Mouse (Mus musculus): ENCODE data around the gene Raver2. TPM values are rescaled to one million over a fixed set of nuclear protein-coding genes. Genes with fewer than 3 reads are reported as not detected.

The Raver2 gene
- total and polyA plus RNA-seq, 3 experiments: 0.04 TPM; not detected in 2

DNA sequence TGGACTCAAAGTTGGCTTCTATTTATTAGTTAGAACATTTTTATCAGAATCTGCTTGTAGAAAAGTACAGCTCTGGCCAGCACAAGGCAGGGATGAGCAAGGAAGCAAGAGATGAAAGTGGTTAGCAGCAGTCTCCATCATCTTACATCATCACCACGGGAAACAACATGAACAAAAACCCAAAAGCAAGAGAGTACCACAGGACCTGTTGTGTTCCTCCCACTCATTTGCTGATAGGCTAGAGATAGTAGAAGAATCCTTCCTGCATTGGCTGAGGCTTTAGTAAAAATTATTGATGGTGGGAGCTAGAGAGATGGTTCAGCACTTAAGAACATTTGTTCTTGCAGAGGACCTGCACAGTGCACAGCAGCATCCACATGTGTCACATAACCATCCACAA is 125.4 kb downstream of the Raver2 start:
- 0 out of 2 replicates have a peak, but pooled peaks cover 3% of the 10 kb centered on the region for H3K79me2 ChIP-seq (replicated peaks; ENCODE audit: control insufficient read depth, extremely low read depth, insufficient read depth, poor library complexity, severe bottlenecking)
- no peaks in the 10 kb centered on the region for H3K9me3 ChIP-seq (replicated peaks; ENCODE audit: low read length)
- H3K27ac ChIP-seq (ENCODE audit: insufficient read depth, low read depth): no peak overlapping the region
- H3K9ac ChIP-seq (ENCODE audit: insufficient read depth, low read depth): no peak overlapping the region
- DNase-seq (ENCODE audit: extremely low read depth): no peak
- TF ChIP-seq MAFK (IDR thresholded peaks at IDR 0.05; ENCODE audit: insufficient replicate concordance, low read length) (no peak), SMC3 (IDR thresholded peaks at IDR 0.05; ENCODE audit: low read depth, low read length) (no peak), ETS1 (conservative IDR thresholded peaks at IDR 0.05; ENCODE audit: low read depth, low read length) (no peak), ZKSCAN1 (IDR thresholded peaks at IDR 0.05; ENCODE audit: borderline replicate concordance, low read depth, low read length) (no peak), JUND (conservative IDR thresholded peaks at IDR 0.05; ENCODE audit: low read depth, low read length) (no peak), EP300 (IDR thresholded peaks at IDR 0.05; ENCODE audit: low read length) (no peak), POLR2A (IDR thresholded peaks at IDR 0.05; ENCODE audit: low read depth, low read length) (no peak), ZC3H11A (IDR thresholded peaks at IDR 0.05; ENCODE audit: low read depth, low read length) (no peak), POLR2AphosphoS2 (IDR thresholded peaks at IDR 0.05; ENCODE audit: low read depth, low read length) (no peak), ELF1 (IDR thresholded peaks at IDR 0.05; ENCODE audit: low read depth, low read length) (no peak), JUN (IDR thresholded peaks at IDR 0.05; ENCODE audit: insufficient read depth, low read depth, low read length) (no peak), TBP (conservative IDR thresholded peaks at IDR 0.05; ENCODE audit: low read depth, low read length) (no peak), HCFC1 (IDR thresholded peaks at IDR 0.05; ENCODE audit: low read depth, low read length) (no peak), UBTF (IDR thresholded peaks at IDR 0.05; ENCODE audit: low read depth, low read length) (no peak), SIN3A (IDR thresholded peaks at IDR 0.05; ENCODE audit: low read length) (no peak), MAZ (IDR thresholded peaks at IDR 0.05; ENCODE audit: low read depth, low read length) (no peak), RCOR1 (conservative IDR thresholded peaks at IDR 0.05; ENCODE audit: low read depth, low read length) (no peak)
- H3K4me1 ChIP-seq (ENCODE audit: control insufficient read depth in 1 of 2, insufficient read depth in 2 of 2): peaks cover 0 to 19% of the 10 kb centered on the region in 2 experiments; a peak in 2 of 4 replicates
- in situ Hi-C loops (cut with MboI; ENCODE audit: low pct_ligation_motif_present, low pct_unique_long_range_greater_than_20kb, low sequenced_read_pairs): no loop called here
- no peak overlapping the region for H3K4me2 ChIP-seq (ENCODE audit: insufficient read depth, low read depth, poor library complexity, severe bottlenecking)
- no peaks in the 10 kb centered on the region for H3K27me3 ChIP-seq (replicated peaks)
- H3K36me3 ChIP-seq (replicated peaks in 1 of 2; ENCODE audit: control insufficient read depth in 1 of 2, insufficient read depth in 1 of 2, low read length in 1 of 2): peaks cover 10 to 49% of the 10 kb centered on the region in 2 experiments
- dilution Hi-C loops (cut with MboI; ENCODE audit: extremely low pct_ligation_motif_present, extremely low pct_unique_long_range_greater_than_20kb, low sequenced_read_pairs): no loop called here
- H3K4me3 ChIP-seq (replicated peaks in 1 of 3; ENCODE audit: low read depth in 2 of 3, low read length in 2 of 3, poor library complexity in 1 of 3): no peak overlapping the region

DNA sequence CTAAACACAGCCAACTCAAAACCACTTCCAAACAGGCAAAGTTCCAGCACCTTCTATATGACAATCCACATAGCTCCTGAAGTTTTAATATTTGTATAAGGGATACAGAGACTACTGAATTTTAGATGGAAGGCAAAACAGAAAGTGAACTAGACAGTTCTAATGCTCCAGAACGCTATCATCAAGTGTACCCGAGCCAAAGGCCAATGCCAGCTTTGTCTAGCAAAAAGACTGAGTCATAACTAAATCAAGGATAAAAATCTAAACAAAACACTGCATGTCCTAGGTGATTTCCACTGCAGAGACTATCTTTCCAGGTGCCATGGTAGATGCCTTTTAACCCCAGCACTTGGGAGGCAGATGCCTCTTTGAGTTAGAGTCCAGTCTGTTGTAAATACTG is 127.6 kb downstream of the Raver2 start:
- in situ Hi-C loops (cut with MboI; ENCODE audit: low pct_ligation_motif_present, low pct_unique_long_range_greater_than_20kb, low sequenced_read_pairs): no loop called here
- Histone ChIP-seq H3K4me3 (replicated peaks in 1 of 3; ENCODE audit: low read depth in 2 of 3, low read length in 2 of 3, poor library complexity in 1 of 3) (no peak overlapping the region), H3K27me3 (replicated peaks) (no peaks in the 10 kb centered on the region), H3K9ac (ENCODE audit: insufficient read depth, low read depth) (no peak overlapping the region), H3K4me1 (ENCODE audit: control insufficient read depth in 1 of 2, insufficient read depth in 2 of 2) (peaks cover 5 to 40% of the 10 kb centered on the region in 2 experiments; a peak in 2 of 4 replicates), H3K9me3 (replicated peaks; ENCODE audit: low read length) (no peaks in the 10 kb centered on the region), H3K27ac (ENCODE audit: insufficient read depth, low read depth) (no peak overlapping the region), H3K4me2 (ENCODE audit: insufficient read depth, low read depth, poor library complexity, severe bottlenecking) (no peak overlapping the region), H3K79me2 (replicated peaks; ENCODE audit: control insufficient read depth, extremely low read depth, insufficient read depth, poor library complexity, severe bottlenecking) (0 out of 2 replicates have a peak, but pooled peaks cover 3% of the 10 kb centered on the region), H3K36me3 (replicated peaks in 1 of 2; ENCODE audit: control insufficient read depth in 1 of 2, insufficient read depth in 1 of 2, low read length in 1 of 2) (peaks cover under 1 to 34% of the 10 kb centered on the region in 2 experiments)
- no peak for DNase-seq (ENCODE audit: extremely low read depth)
- dilution Hi-C loops (cut with MboI; ENCODE audit: extremely low pct_ligation_motif_present, extremely low pct_unique_long_range_greater_than_20kb, low sequenced_read_pairs): no loop called here
- TF ChIP-seq ZC3H11A (IDR thresholded peaks at IDR 0.05; ENCODE audit: low read depth, low read length) (no peak), KAT2A (IDR thresholded peaks at IDR 0.05; ENCODE audit: insufficient replicate concordance, low read length) (no peak)
